Comparison of ENCODE assay signal across 17 mouse cellular contexts in genomic region chr3:102842386-102842785, GRCm38 (mm10). TPM values are rescaled to one million over a fixed set of nuclear protein-coding genes. Genes with fewer than 3 reads are reported as not detected.
A peak's percentile ranks its signal among the peaks of the same experiment; 100 is the strongest.
DNase-seq lines count a peak whose midpoint lies in the region; ATAC-seq and TF ChIP-seq lines count a peak whose summit lies in the region.
"Had no signal": no experiment of that assay in that cellular context is flagged by ENCODE, and none has a peak within 500 bp of the region (broad histone marks: within the 10 kb centered on the region; RNA-seq: fewer than 3 reads in every experiment).

No protein-coding gene starts in this region.

- H3K9ac ChIP-seq in intestine, postnatal 0 days (ENCODE audit: low read depth, low read length): no peak overlapping the region
- H3K9ac ChIP-seq in intestine, embryonic 15.5 days: no peak overlapping the region
- H3K9ac ChIP-seq in midbrain, postnatal 0 days (replicated peaks; ENCODE audit: low read length, poor library complexity, severe bottlenecking): no peak overlapping the region
- H3K9ac ChIP-seq in midbrain, embryonic 16.5 days (ENCODE audit: low read depth, low read length): no peak overlapping the region
- H3K9ac ChIP-seq: embryonic facial prominence, embryonic 13.5 days; heart, embryonic 15.5 days; hindbrain, embryonic 12.5 days; midbrain, embryonic 15.5 days had no signal

- H3K4me3 ChIP-seq in intestine, postnatal 0 days (ENCODE audit: low read depth, low read length): no peak overlapping the region
- no peak overlapping the region for H3K4me3 ChIP-seq in intestine, embryonic 15.5 days (replicated peaks)
- H3K4me3 ChIP-seq in midbrain, postnatal 0 days (ENCODE audit: low read depth, low read length): no peak overlapping the region
- no peak overlapping the region for H3K4me3 ChIP-seq in midbrain, embryonic 16.5 days (ENCODE audit: low read depth, low read length)
- H3K4me3 ChIP-seq: embryonic facial prominence, embryonic 13.5 days; forebrain, embryonic 10.5 days; heart, embryonic 15.5 days; hindbrain, embryonic 12.5 days; midbrain, embryonic 15.5 days had no signal

- H3K4me2 ChIP-seq in intestine, postnatal 0 days (replicated peaks; ENCODE audit: low read depth): no peak overlapping the region
- no peak overlapping the region for H3K4me2 ChIP-seq in intestine, embryonic 15.5 days (replicated peaks)
- no peak overlapping the region for H3K4me2 ChIP-seq in midbrain, postnatal 0 days (ENCODE audit: low read depth, low read length, poor library complexity, severe bottlenecking)
- H3K4me2 ChIP-seq in midbrain, embryonic 16.5 days (ENCODE audit: low read length): no peak overlapping the region
- H3K4me2 ChIP-seq: embryonic facial prominence, embryonic 13.5 days; heart, embryonic 15.5 days; hindbrain, embryonic 12.5 days; midbrain, embryonic 15.5 days had no signal

- peak; percentile 32 for TF ChIP-seq CTCF in intestine, postnatal 0 days (IDR thresholded peaks at IDR 0.05; ENCODE audit: low read depth)
- TF ChIP-seq CTCF in midbrain, postnatal 0 days (IDR thresholded peaks at IDR 0.05): peak; percentile 58

- WGBS in intestine, postnatal 0 days: 58% methylated on average over 1 of the region's 1 CpGs
- WGBS in intestine, embryonic 15.5 days: 50% methylated on average over 1 of the region's 1 CpGs
- WGBS in midbrain, postnatal 0 days: 51% methylated on average over 1 of the region's 1 CpGs
- 54% methylated on average over 1 of the region's 1 CpGs for WGBS in midbrain, embryonic 16.5 days

- no peaks in the 10 kb centered on the region for H3K9me3 ChIP-seq in intestine, postnatal 0 days (ENCODE audit: control insufficient read depth)
- H3K9me3 ChIP-seq in intestine, embryonic 15.5 days: no peaks in the 10 kb centered on the region
- no peaks in the 10 kb centered on the region for H3K9me3 ChIP-seq in midbrain, postnatal 0 days (ENCODE audit: low read length)
- no peaks in the 10 kb centered on the region for H3K9me3 ChIP-seq in midbrain, embryonic 16.5 days (replicated peaks; ENCODE audit: control insufficient read depth, low read length, poor library complexity, severe bottlenecking)
- H3K9me3 ChIP-seq: heart, embryonic 15.5 days; hindbrain, embryonic 12.5 days; midbrain, embryonic 15.5 days had no signal

- no peaks in the 10 kb centered on the region for H3K4me1 ChIP-seq in intestine, postnatal 0 days (replicated peaks; ENCODE audit: control insufficient read depth, insufficient read depth, low read length)
- no peaks in the 10 kb centered on the region for H3K4me1 ChIP-seq in intestine, embryonic 15.5 days (replicated peaks)
- H3K4me1 ChIP-seq in midbrain, postnatal 0 days (ENCODE audit: insufficient read depth, low read length): no peaks in the 10 kb centered on the region
- H3K4me1 ChIP-seq in midbrain, embryonic 16.5 days (ENCODE audit: control insufficient read depth, insufficient read depth, low read length): no peaks in the 10 kb centered on the region
- H3K4me1 ChIP-seq: embryonic facial prominence, embryonic 13.5 days; forebrain, embryonic 10.5 days; heart, embryonic 15.5 days; hindbrain, embryonic 12.5 days; midbrain, embryonic 15.5 days had no signal

- H3K27ac ChIP-seq in intestine, postnatal 0 days (ENCODE audit: low read depth, low read length): no peak overlapping the region
- H3K27ac ChIP-seq in intestine, embryonic 15.5 days: no peak overlapping the region
- H3K27ac ChIP-seq in midbrain, postnatal 0 days (ENCODE audit: low read depth, low read length): no peak overlapping the region
- H3K27ac ChIP-seq in midbrain, embryonic 16.5 days (ENCODE audit: low read length): no peak overlapping the region
- H3K27ac ChIP-seq: embryonic facial prominence, embryonic 13.5 days; forebrain, embryonic 10.5 days; heart, embryonic 15.5 days; hindbrain, embryonic 12.5 days; midbrain, embryonic 15.5 days had no signal

- DNase-seq in midbrain, postnatal 0 days (ENCODE audit: low spot score): peak; percentile 1
- peak; percentile 22 for DNase-seq in R1 (ENCODE audit: low read depth, low spot score)
- DNase-seq in spleen, postnatal 36 days (ENCODE audit: low spot score in 2 of 2): no peak
- no peak for DNase-seq in adrenal gland, adult 2 months
- DNase-seq: adrenal gland, postnatal 14 days; cerebellum, adult 9-11 months; kidney, adult 2 months; kidney, postnatal 4 days had no signal

- H3K27me3 ChIP-seq in intestine, postnatal 0 days (replicated peaks; ENCODE audit: control insufficient read depth, insufficient read depth, low read length): no peaks in the 10 kb centered on the region
- no peaks in the 10 kb centered on the region for H3K27me3 ChIP-seq in intestine, embryonic 15.5 days (replicated peaks)
- no peaks in the 10 kb centered on the region for H3K27me3 ChIP-seq in midbrain, postnatal 0 days (ENCODE audit: insufficient read depth, low read length)
- H3K27me3 ChIP-seq in midbrain, embryonic 16.5 days (ENCODE audit: control insufficient read depth, insufficient read depth, low read depth, low read length): no peaks in the 10 kb centered on the region
- H3K27me3 ChIP-seq: embryonic facial prominence, embryonic 13.5 days; heart, embryonic 15.5 days; hindbrain, embryonic 12.5 days; midbrain, embryonic 15.5 days had no signal

- ATAC-seq in intestine, postnatal 0 days: no peak
- ATAC-seq in intestine, embryonic 15.5 days: no peak
- ATAC-seq in midbrain, postnatal 0 days (ENCODE audit: low FRiP score): no peak
- ATAC-seq in midbrain, embryonic 16.5 days: no peak
- ATAC-seq: midbrain, embryonic 15.5 days had no signal

- H3K36me3 ChIP-seq in intestine, postnatal 0 days (ENCODE audit: control insufficient read depth, insufficient read depth): no peaks in the 10 kb centered on the region
- no peaks in the 10 kb centered on the region for H3K36me3 ChIP-seq in intestine, embryonic 15.5 days
- H3K36me3 ChIP-seq in midbrain, postnatal 0 days (ENCODE audit: insufficient read depth, low read length): no peaks in the 10 kb centered on the region
- H3K36me3 ChIP-seq in midbrain, embryonic 16.5 days (ENCODE audit: control insufficient read depth, insufficient read depth, low read length): no peaks in the 10 kb centered on the region
- H3K36me3 ChIP-seq: embryonic facial prominence, embryonic 13.5 days; forebrain, embryonic 10.5 days; heart, embryonic 15.5 days; hindbrain, embryonic 12.5 days; midbrain, embryonic 15.5 days had no signal

RNA-seq across cellular contexts. Expression of gene Tshb, which starts 59.9 kb away (rescaled TPM):
- polyA plus RNA-seq in intestine, postnatal 0 days (2015; fragmentation: Nextera tagmentation; extraction: Ambion mirVana): 0.08 and 0.16 TPM in 2 replicates
- 0.11 and 0.27 TPM in 2 replicates for polyA plus RNA-seq in intestine, embryonic 15.5 days (2015; fragmentation: Nextera tagmentation; extraction: Ambion mirVana)
- not detected in 2 replicates for total RNA-seq in midbrain, postnatal 0 days (2014; rRNA removed)
- 0.27 and 0.42 TPM in 2 replicates for polyA plus RNA-seq in midbrain, postnatal 0 days (2015; fragmentation: Nextera tagmentation; extraction: Ambion mirVana)
- 0.43 and 0.71 TPM in 2 replicates for polyA plus RNA-seq in midbrain, embryonic 16.5 days (2015; fragmentation: Nextera tagmentation; extraction: Ambion mirVana)
- not detected for total RNA-seq in adrenal gland, adult 2 months (2021)
- polyA plus RNA-seq in adrenal gland, adult 2 months (2012; rRNA removed): not detected in 2 replicates
- total RNA-seq: adrenal gland, postnatal 14 days had no signal
- polyA plus RNA-seq: heart, embryonic 15.5 days; kidney, adult 2 months; liver, embryonic 16.5 days had no signal

Comparison
In these comparisons a context has a peak if more than half of its experiments do, and no peak if none do; other contexts are left out.
1. DNase-seq: peak in midbrain, postnatal 0 days (single experiment) and R1 (single experiment); none in spleen, postnatal 36 days (0 of 2) and adrenal gland, adult 2 months (single experiment).